Mouse (Mus musculus): ENCODE measurements around the gene Necap1.

Gene Necap1

DNA sequence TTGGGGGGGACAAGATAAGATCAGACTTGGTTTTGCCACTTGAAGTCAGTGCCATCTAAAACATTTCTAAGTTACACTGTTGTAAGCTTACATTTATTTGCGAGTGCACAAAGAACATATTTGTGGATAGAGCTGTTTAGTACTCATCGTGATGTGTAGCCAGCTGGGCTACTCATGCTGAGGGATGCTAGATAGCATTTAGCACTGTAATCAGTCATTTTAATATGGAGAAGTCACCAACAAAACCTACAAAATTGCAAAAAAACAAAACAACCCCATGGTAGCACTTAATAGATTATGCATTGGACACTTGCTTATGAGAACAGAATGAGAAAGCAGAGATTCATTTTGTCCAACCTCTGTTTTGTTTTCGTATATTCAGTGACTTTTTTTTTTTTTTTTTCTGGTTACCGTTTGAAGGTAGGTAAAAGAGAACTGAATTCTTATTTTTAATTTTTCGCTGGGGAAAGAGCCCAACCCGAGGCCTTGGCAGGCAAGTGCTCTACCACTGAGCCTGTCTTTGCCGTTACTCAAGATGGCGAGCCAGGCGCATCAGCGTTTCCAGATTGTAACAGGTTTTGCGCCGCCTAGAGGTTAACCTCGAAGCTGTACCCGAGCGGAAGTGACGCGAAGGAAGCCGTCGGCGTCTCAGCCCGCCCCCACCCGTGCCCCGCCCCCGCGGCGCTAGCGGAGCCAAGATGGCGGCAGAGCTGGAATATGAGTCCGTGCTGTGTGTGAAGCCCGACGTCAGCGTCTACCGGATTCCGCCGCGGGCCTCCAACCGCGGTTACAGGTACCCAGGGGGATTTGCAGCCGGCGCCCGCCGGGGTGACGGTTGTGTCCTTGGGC lies at the start of gene Necap1:
Necap1 (plus strand) TSS at position 604 of the 849 bp plus-strand sequence.
- peak; percentile 99 for DNase-seq

DNA sequence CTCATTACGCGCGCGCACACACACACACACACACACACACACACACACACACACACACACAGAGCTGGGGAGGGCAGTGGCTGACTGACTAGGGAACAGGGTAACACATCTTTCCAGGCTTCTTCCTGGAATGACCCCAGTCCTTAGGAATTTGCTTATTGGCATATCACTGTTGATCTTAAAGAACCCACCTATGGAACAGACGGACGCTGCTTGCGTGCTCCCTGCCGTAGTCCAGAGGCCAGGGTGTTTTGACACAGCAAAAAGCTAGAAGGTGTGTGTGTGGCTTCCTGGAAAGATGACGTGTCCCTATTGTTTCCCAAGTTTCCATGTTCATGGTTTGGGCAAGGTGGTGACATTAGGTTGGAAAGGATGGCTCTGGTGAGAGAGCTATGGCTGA lies 49.1 kb upstream of the Necap1 start:
- DNase-seq: no peak

DNA sequence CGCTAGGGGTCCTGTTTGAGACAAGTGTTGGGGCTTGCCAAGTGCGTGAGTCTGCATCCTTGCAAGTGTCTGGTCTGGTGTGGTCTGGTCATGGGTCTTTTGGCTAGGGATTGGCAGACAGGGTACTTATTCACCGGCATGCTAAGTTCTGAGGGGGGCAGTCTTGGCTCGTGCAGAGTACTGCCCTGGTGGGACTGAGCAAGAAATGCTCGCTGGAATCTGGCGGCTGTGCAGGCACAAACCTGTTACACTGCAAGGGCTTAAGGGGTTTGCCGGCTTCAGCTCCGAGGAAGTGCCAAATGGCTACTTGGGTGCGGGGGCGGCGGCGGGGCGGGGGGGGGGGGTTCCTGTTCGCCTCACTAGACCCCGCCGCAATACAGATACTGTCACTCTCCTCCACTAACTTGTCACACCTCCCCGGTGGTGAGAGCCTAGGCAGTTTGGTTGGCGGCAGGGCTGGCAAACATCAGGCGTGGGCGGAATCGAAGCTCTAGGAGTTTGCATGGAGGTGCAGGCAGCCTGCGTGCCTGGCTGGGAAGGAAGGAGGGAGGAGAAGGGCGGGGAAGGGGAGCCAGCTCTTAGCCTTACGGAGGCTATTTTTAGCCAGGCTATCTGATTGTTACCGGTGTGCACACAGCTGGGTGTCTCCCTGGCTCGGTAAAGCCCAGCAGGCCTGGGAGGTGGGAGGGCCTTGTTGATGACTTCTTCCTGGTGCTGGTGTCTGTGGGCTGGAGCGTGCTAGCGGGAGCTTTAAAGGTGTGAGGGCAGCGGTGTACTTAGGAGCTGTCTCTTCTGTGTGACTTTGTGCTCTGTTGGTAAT lies 48.1 kb upstream of the Necap1 start:
- DNase-seq: peak; percentile 79

DNA sequence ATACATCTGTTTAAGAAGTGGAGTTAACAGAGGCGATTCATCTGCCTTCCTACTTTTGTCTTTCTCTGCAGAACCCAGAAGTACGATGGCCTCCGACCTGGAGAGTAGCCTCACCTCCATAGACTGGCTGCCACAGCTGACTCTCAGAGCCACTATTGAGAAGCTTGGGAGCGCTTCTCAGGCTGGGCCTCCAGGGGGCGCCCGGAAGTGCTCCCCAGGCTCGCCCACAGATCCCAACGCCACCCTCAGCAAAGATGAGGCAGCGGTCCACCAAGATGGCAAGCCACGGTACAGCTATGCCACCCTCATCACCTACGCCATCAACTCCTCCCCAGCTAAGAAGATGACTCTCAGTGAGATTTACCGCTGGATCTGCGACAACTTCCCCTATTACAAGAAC lies 46.2 kb upstream of the Necap1 start:
- no peak for DNase-seq

DNA sequence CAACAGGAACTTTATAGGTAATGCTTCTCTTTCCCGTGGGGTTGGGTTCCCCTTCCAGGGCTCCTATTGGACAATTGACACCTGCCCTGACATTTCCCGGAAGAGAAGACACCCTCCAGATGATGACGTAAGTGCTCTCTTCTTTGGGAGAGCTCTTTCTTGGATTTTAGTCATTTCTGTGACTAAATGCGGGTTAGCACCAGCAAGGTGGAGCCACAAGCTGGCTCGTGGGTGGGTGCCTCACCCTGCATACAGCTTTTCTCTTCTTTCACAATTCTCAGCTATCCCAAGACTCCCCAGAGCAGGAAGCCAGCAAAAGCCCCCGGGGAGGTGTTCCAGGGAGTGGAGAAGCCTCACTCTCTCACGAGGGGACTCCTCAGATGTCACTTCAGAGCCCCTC lies 41.4 kb upstream of the Necap1 start:
- no peak for DNase-seq

DNA sequence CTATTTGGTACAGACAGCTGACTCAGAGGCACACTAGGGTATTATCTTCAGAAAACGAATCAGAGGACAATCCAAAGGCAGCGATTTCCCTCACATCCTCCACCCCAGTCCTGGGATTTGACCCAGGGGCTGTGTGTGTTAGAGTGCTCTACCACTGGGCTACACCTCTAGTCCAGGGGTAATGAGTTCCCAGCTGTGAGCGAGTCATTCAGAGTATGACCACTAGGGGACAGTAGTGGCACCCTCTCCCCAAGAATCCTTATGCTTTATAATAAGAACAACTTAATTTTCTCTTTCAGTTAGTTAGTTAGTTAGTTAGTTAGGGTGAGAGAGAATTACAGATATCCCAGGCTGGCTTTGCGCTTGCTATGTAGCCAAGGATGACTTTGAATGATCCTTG lies 39.9 kb upstream of the Necap1 start:
- no peak for DNase-seq

DNA sequence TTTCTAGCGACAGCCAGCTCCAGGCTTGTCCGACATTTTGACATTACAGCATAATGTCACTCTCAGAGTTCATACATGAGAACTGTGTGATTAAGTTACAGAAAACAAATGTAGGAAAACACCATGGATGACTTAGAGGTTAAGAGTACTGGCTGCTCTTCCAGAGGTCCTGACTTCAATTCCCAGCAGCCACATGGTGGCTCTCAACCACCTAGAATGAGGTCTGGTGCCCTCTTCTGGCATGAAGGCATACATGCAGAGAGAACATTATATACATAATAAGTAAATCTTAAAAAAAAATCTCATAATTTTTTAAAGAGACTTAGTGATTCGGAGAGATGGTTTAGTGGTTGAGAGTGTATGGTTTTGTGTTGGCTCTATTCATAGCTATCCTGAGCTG lies 37.3 kb upstream of the Necap1 start:
- DNase-seq: no peak

DNA sequence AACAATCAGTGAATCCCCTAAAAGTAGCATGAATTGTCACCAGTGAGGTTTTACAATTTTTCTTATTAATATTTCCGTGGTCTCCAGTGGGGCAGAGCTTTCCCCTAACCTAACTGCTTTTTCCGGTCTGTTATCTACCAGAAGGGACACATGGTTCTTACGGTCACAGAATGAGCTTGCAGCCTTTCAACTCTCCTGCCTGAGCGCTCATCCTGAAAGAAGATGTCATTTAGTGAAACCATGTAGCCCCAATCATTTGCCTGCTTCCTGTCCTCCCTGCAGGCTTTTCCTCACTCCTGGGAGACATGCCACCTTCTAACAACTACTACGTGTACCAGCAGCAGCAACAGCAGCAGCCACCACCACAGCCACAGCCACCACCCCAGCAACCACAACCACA lies 36.7 kb upstream of the Necap1 start:
- DNase-seq: no peak

DNA sequence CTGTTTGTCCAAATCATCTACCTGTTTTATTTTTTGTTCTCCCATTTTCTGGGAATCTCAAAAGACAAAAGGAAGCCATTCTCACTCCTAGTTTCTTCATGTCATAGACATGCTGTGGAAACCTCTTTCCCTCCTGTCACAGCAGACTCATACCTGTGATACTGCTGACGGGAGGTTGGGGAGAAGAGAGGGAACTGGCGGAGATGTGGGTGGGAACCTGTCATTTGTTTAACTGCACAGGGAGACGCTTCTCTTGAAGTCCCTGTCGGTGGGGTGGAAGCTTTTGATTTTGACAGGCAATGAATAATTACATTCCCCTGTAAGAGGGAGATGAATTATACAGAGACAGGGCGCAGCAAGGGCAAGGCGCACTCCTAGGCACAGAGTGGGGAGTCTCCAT lies 30.5 kb upstream of the Necap1 start:
- DNase-seq: no peak

DNA sequence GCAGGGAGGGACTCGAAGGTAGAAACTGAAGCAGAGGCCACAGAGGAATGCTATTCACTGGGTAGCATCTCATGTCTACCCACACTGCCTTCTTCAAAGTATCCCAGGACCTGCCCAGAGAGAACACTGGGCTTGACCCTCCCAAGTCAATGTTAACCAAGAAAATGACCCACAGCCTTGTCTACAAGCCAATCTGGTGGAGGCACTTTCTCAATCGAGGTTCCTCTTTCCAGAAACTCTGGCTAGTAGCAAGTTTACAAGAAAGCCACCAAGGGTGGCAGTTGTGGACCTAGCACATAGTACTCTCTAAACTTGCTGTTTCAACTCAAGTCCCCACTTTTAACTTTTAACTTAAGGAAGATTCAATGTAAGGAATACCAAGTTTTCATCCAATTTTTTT lies 21.6 kb upstream of the Necap1 start:
- no peak for DNase-seq

DNA sequence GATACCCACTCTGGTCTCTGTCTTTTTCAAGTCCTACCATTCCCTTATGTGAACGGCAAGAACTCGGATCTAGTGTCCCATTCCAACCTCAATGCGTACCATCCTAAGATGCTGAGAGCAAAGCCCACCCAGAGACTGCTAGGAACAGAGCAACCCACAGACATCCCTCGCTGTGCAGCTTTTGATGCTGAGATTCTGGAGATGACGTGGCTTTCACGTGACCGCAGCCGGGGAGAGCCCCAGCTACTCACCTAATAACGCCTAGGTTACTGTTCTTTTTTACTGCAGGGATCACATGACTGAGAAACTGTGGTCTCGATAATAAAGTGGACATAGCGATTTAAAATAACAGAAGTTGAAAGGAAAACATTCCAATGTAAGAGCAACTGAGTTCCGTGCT lies 19.7 kb upstream of the Necap1 start:
- DNase-seq: no peak

DNA sequence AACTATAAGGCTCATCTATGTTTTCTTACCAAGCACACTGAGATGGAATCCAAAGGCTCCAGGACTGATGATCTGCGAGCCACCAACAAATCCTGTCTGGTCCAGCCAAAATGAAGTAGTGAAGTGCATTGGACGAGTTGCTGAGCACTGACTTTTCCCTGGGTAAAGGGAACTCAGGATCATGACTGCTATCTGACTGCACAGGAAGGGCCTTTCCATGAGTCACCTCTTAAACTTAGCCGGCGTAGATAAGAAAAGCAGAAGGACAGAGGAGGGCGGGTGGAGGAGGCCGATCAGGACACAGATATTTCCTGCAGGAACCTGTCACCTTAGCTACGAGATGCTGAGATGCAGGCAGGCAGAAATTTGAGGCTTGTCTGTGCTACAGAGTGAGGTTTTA lies 18.3 kb upstream of the Necap1 start, which contains the start of gene C3ar1:
C3ar1 (minus strand) TSS at position 207 of the 400 bp plus-strand sequence.
- DNase-seq: no peak

DNA sequence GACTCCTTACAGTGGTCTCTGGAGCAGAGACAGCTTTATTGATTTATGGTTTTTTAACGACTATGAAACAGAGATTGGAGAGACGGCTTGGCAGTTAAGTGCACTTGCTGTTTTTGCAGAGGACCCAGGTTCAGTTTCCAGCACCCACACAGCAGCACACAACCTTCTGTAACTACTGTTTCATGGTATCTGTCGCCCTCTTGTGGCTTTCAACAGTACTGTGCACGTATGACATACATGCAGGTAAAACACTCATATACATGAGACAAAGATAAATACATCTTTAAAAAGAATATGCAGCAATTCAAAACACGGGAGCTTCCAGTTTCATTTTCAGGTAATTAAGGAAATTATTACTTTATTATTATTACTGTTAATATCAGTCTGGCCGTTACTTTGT lies 11.8 kb upstream of the Necap1 start:
- no peak for DNase-seq

DNA sequence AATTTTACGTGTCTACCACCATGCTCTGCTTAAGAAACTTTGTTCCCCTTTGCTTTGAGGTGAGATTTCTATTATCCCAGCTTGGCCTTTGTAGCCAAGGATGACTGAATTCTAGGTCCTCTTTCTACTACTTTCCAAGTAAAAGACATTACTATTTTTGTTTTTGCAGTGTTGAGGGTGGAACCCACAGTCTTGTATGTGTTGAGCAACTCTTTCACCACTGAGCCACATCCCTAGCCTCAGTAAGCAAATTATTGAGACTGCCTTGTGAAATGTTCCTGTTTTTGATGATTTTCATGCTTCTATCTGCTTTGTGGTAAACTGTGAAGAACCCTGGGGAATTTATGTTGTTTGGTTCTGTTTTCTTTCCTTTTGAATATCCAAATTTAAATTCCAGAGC lies 11.4 kb upstream of the Necap1 start:
- no peak for DNase-seq

DNA sequence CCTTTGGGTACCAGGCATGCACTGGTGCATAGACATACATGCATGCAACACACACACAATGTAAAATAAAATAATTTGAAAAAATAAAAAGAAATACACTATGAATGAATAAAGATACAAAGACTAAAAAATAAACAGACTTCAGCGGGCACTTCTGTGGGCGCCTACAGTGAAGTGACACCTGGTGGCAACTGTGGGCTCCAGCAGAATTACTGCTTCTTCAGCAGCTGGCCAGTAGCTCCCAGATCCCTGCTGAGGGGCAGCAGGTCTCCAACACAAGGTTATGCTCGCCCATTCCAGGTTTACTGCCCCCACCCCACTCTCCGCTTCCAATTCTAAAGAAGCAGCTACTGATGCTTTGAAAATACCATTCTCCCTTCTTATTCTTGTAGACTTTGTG lies 6.4 kb upstream of the Necap1 start:
- no peak for DNase-seq

DNA sequence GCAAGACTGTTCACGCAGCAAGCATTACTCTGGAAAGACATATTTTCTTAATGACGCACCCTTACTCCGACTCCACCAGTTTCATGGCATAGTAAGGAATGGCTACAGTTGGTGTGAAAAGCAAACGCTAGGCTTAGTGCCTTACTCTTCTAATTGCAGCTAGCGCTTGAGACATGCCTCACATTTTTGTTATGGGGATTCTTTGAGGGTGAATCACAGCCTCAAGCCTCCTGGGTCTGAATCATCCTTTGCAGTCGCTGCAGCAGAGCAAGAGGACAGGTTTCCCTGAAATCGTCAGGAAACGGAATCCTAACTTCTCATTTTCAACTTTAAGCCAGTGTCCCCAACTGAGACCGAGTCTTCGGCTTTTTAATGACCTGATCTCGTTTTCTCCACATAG lies 4.4 kb upstream of the Necap1 start:
- no peak for DNase-seq

DNA sequence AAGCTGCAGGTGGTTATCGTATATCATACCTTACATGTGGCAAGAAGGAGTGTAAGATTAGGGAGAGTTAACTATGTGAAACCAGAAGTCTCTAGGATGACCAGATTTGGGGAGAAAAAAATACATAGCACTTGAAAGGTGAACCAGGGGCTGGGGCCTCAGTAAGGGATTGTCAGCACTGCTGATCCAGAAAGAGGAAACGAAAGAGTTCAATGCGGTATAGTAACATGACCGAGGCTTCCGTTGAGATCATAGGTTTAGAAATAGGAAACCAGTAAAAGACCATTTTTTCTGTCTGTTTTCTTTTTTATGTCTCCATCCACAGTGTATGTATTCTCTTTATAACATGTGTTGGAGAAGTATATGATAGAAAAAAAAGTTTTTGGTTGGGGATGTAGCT lies 1.5 kb upstream of the Necap1 start:
- no peak for DNase-seq

DNA sequence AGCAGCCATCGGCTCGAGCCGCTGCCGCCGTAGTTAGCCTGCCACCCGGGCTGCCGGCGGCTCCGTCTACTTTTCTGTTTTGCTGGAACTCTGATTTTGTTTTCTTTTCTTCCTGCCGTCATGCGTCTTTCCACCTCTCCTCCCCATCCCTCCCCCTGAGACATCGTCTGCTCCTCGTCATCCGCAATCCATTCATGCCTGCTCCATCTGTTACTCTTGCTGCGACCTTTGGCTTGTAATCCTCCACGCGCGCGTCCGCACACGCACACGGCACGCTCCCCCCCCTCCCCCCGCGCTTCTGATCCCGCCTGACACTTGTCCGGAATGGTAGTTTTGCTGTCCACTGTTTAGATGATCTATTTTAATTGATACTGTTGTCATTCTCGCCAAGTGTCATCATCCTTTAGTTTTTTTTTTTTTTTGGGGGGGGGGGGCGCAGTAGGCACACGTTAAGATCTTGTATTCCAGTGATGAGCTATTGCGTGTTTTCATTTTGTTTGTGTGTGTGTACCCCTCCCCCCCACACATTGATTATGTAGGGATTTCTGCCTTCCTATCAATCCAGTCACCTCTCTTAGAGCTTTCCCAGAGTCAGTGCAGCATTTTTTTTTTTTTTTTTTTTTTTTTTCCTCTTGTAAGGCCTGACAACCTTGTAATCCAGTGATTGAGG lies 581 bp downstream of the Necap1 start:
- no peak for DNase-seq

DNA sequence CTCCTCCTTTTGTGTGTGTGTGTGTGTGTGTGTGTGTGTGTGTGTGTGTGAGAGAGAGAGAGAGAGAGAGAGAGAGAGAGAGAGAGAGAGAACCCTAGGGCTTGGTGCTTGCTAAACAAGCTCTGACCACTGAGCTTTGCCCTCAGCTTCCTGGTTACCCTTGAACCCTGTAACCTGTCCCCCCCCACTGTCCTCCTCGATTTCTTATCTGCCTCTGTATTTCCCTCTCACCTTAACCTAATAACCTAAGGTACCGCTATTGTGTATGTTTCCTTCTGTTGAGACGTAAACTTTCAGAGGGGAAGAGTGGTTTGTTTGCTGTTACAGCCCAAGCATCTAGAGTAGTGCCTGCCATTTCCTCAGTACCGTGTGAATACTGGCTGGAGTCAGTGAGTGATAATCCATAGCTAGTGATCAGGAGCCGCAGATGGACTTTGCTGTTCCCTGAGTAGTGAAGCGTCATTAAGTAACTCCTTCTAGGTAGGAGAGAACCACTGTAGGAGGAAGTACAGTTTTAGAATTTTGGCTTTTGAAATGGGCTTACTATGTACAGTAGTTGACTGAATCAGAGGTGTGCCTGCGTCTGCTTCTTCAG lies 5.0 kb downstream of the Necap1 start:
- DNase-seq: no peak

DNA sequence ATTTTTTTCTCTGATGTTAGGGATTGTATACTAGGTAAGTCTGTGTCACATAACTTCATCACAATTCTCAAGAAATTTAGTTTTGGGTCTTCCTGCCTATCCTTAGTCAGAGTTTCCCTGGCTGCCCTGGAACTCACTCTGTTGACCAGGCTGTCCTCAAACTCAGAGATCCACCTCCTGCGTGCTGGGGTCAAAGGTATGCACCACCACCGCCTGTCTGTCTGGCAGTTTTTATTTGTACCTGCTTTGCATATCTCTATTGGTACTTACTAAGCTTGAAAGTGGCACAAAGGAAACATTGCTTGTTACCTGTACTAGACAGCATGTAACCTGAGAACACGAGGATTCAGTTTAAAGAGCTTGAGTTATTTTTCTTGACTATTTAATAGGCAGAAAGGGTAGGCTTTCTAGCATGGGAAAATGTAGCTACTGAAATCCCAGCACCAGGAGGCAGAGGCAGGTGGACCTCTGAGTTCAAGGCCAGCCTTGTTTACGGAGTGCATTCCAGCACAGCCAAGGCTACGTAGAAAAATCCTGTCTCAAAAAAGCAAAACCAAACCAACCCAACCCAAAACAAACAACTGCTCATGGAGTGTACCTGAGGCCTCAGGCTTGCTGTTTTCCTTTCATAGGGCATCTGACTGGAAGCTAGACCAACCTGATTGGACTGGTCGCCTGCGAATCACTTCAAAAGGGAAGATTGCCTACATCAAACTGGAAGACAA lies 5.7 kb downstream of the Necap1 start:
- no peak for DNase-seq

DNA sequence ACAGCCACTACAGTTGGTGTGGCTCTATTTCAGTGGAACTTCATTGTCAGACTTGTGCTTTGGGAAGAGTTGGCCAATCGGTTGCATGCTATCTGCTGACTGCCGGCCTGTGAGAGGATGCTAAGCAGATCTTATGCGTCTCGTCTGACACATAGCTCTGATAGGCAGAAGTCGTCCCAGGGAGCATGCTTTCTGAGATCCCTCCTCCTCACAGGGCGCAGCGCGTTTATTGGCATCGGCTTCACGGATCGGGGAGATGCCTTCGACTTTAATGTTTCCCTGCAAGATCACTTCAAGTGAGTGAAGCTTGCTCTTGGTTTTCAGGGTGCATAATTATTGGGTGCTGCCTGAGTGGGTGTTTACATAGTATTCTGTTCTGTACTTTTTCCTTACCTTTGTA lies 7.0 kb downstream of the Necap1 start:
- DNase-seq: no peak

DNA sequence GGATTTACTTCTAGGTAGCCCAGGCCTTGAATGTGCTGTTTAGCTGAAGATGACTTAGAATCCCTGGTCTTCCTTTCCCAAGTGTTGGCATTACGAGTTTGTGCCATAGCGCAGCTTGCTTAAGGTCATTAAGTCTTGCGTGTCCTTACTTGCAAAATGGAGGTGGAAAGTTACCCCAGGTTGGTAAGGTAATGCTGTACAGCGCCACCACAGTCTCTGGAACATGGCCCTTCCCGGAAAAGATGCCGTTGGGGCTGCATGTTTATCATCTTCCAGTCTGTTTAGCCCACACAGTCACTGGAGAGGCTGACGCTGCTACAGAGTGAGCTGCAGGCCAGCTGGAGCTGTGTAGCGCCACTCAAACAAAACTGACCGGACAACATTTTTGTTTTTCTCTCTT lies 9.3 kb downstream of the Necap1 start:
- DNase-seq: no peak

DNA sequence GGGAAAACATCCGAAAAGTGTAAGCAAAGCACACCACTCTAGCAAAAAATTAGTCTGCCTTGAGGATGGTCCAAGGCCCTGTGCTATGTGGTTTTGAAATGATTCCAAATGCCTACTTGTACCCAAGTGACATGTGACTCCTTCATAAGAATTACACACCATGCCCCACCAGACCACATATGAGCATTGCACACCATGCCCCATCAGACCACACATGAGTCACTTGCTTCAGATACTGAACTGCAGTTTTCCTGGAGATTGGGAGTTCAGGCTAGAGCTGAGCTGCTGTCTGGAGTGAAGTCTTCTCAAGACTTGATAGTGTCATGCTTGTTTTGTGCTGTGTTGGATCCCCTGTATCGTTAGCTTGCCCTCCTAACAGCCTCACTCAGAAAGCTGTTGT lies 15.3 kb downstream of the Necap1 start:
- no peak for DNase-seq
